ENCODE assay signal across 11 mouse cellular contexts in genomic region chr5:148069909-148070308, GRCm38 (mm10).
DNase-seq lines count a peak whose midpoint lies in the region; ATAC-seq lines count a peak whose summit lies in the region.
"Had no signal": no experiment of that assay in that cellular context is flagged by ENCODE, and none has a peak within 500 bp of the region (broad histone marks: within the 10 kb centered on the region; RNA-seq: fewer than 3 reads in every experiment).

No protein-coding gene starts in this region.

- no peak for ATAC-seq in heart, embryonic 11.5 days (replicated peaks; ENCODE audit: insufficient number of reproducible peaks, low FRiP score, low TSS enrichment)
- ATAC-seq in embryonic facial prominence, embryonic 11.5 days (replicated peaks; ENCODE audit: insufficient number of reproducible peaks, low FRiP score, low TSS enrichment, low read depth), result no peak
- ATAC-seq: forebrain, embryonic 16.5 days; intestine, embryonic 15.5 days had no signal

- H3K27me3 ChIP-seq in heart, embryonic 11.5 days (ENCODE audit: control insufficient read depth, insufficient read depth, low read length), result no peaks in the 10 kb centered on the region
- no peaks in the 10 kb centered on the region for H3K27me3 ChIP-seq in embryonic facial prominence, embryonic 11.5 days (ENCODE audit: control insufficient read depth, insufficient read depth, low read length)
- H3K27me3 ChIP-seq: intestine, embryonic 15.5 days; lung, embryonic 15.5 days had no signal

- peak; percentile 33 for DNase-seq in heart, postnatal 4 days
- peak; percentile 18 for DNase-seq in ovary, postnatal 14 days (ENCODE audit: low spot score)
- no peak for DNase-seq in ovary, postnatal 10 days (ENCODE audit: low spot score)
- peak; percentile 83 for DNase-seq in embryonic facial prominence, embryonic 11.5 days (ENCODE audit: low spot score)
- DNase-seq in yolk sac, embryonic 10.5 days (ENCODE audit: low spot score), result peak; percentile 16
- DNase-seq in right cerebral cortex, postnatal 4 days, result no peak
- DNase-seq in thymus, postnatal 10 days (ENCODE audit: low spot score in 2 of 2), result no peak

- no peak overlapping the region for H3K9ac ChIP-seq in heart, embryonic 11.5 days (ENCODE audit: low read depth, low read length)
- H3K9ac ChIP-seq in embryonic facial prominence, embryonic 11.5 days (replicated peaks; ENCODE audit: low read length), result no peak overlapping the region
- H3K9ac ChIP-seq: intestine, embryonic 15.5 days; lung, embryonic 15.5 days had no signal

- H3K36me3 ChIP-seq in heart, embryonic 11.5 days (ENCODE audit: control insufficient read depth, insufficient read depth, low read length), result no peaks in the 10 kb centered on the region
- H3K36me3 ChIP-seq in embryonic facial prominence, embryonic 11.5 days (replicated peaks; ENCODE audit: control insufficient read depth, insufficient read depth, low read depth, low read length), result no peaks in the 10 kb centered on the region
- H3K36me3 ChIP-seq: intestine, embryonic 15.5 days; lung, embryonic 15.5 days had no signal

- no peaks in the 10 kb centered on the region for H3K9me3 ChIP-seq in heart, embryonic 11.5 days (replicated peaks; ENCODE audit: control insufficient read depth, low read length)
- H3K9me3 ChIP-seq in embryonic facial prominence, embryonic 11.5 days (replicated peaks; ENCODE audit: control insufficient read depth, low read length), result no peaks in the 10 kb centered on the region
- H3K9me3 ChIP-seq: intestine, embryonic 15.5 days; lung, embryonic 15.5 days had no signal

- H3K4me1 ChIP-seq in heart, embryonic 11.5 days (ENCODE audit: control insufficient read depth, insufficient read depth, low read length), result no peaks in the 10 kb centered on the region
- H3K4me1 ChIP-seq in embryonic facial prominence, embryonic 11.5 days (ENCODE audit: control insufficient read depth, insufficient read depth, low read length), result no peaks in the 10 kb centered on the region
- H3K4me1 ChIP-seq: intestine, embryonic 15.5 days; lung, embryonic 15.5 days had no signal

- H3K4me3 ChIP-seq in heart, embryonic 11.5 days (ENCODE audit: low read depth, low read length), result no peak overlapping the region
- H3K4me3 ChIP-seq in embryonic facial prominence, embryonic 11.5 days (ENCODE audit: low read depth, low read length), result no peak overlapping the region
- H3K4me3 ChIP-seq: intestine, embryonic 15.5 days; lung, embryonic 15.5 days had no signal

- 11% methylated on average over 4 of the region's 4 CpGs for WGBS in heart, embryonic 11.5 days (ENCODE audit: insufficient replicate concordance)
- 4% methylated on average over 4 of the region's 4 CpGs for WGBS in embryonic facial prominence, embryonic 11.5 days

- H3K27ac ChIP-seq in heart, embryonic 11.5 days (ENCODE audit: low read depth, low read length), result no peak overlapping the region
- no peak overlapping the region for H3K27ac ChIP-seq in embryonic facial prominence, embryonic 11.5 days (replicated peaks; ENCODE audit: low read depth, low read length)
- H3K27ac ChIP-seq: intestine, embryonic 15.5 days; lung, embryonic 15.5 days had no signal

- no peak overlapping the region for H3K4me2 ChIP-seq in heart, embryonic 11.5 days
- no peak overlapping the region for H3K4me2 ChIP-seq in embryonic facial prominence, embryonic 11.5 days (ENCODE audit: low read depth, low read length)
- H3K4me2 ChIP-seq: intestine, embryonic 15.5 days; lung, embryonic 15.5 days had no signal

Comparison
In these comparisons a context has a peak if more than half of its experiments do, and no peak if none do; other contexts are left out.
1. DNase-seq: peak in heart, postnatal 4 days (single experiment), ovary, postnatal 14 days (single experiment), embryonic facial prominence, embryonic 11.5 days (single experiment) and yolk sac, embryonic 10.5 days (single experiment); none in ovary, postnatal 10 days (single experiment), right cerebral cortex, postnatal 4 days (single experiment) and thymus, postnatal 10 days (0 of 2).